Mouse (Mus musculus) heart, embryonic 10.5 days (tissue): ENCODE results near the gene Polr3g. TPM values are rescaled to one million over a fixed set of nuclear protein-coding genes. Genes with fewer than 3 reads are reported as not detected.
"Not testable (repeated sequence)": the region's sequence is repeated elsewhere in the genome, so short reads cannot be mapped to it uniquely, and the experiment has no call there.

Experiments
- DNase-seq: peaks from one replicate; pipeline ENCODE4 v3.0.0-alpha.2; 2017; ENCODE audit warnings: low spot score
- H3K27ac ChIP-seq: fragments of 300-500 bp; sonication (generic); 2 replicates; pipeline ENCODE4 v1.5.1; 2016; ENCODE audit warnings: mild to moderate bottlenecking
- H3K27me3 ChIP-seq: fragments of 300-500 bp; sonication (generic); 2 replicates; pipeline ENCODE4 v1.6.1; 2016; ENCODE audit warnings: mild to moderate bottlenecking; ENCODE audit not compliant: poor library complexity, insufficient read depth, severe bottlenecking
- H3K36me3 ChIP-seq: fragments of 300-500 bp; sonication (generic); 2 replicates; pipeline ENCODE4 v1.6.1; 2016; ENCODE audit warnings: mild to moderate bottlenecking, moderate library complexity
- H3K4me1 ChIP-seq: fragments of 300-500 bp; sonication (generic); 2 replicates; pipeline ENCODE4 v1.6.1; 2016; ENCODE audit warnings: mild to moderate bottlenecking
- H3K4me3 ChIP-seq: fragments of 300-500 bp; sonication (generic); 2 replicates; pipeline ENCODE4 v1.5.1; 2016; ENCODE audit warnings: mild to moderate bottlenecking, moderate library complexity
- H3K9me3 ChIP-seq: fragments of 300-500 bp; sonication (generic); 2 replicates; pipeline ENCODE4 v1.6.1; 2016; ENCODE audit warnings: mild to moderate bottlenecking, moderate library complexity
- WGBS: fragments of 180-500 bp; shearing (Covaris S2); methylation state at CpG from one replicate; pipeline ENCODE4 v1.1.7; 2016; 5-methylcytosine and 5-hydroxymethylcytosine counted together
- polyA plus RNA-seq: library from polyadenylated mRNA; unstranded; fragments of >200 nt; fragmentation: Nextera tagmentation; extraction: Ambion mirVana; gene quantifications from 2 replicates; pipeline ENCODE4 v1.2.1, GENCODE M21; 2016

The Polr3g gene
- polyA plus RNA-seq: 32.1 and 32.6 TPM in 2 replicates

DNA sequence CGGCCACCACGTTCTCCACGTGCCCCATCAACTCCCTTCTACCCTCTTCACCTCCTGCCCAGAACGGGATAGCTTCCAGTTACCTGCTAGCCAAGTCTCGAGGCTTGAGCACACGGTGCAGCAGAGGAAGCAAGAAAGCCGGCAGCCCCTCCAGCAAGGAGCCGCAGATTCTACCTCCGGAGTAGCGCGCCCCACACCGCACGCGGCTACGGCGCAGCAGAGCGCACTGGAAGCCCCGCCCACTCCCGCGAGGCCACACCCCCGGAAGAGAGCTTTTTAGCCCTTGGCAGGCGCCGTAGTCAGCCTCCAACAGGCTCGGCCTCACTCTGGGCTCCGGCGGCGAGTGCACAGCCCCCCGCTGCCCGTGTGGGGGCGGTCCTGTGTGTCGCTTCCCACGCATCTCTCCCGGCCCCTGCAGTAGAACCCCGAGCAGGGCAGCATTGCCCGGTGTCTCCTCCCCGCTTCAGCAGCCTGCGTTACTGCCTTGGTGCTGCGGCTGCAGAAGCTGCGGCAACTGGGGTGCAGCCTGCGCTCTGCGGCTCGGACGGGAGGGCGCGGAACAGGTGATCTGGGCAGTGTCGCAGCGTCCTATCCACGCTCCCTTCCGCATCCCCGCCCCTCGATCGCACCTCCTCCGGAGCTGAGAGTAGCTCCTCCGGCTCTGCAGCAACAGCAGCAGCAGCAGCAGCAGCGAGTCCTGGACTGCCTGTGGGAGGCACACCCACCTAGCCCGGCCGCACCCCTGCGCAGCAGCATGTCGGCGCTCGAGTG lies at the start of gene Polr3g, which contains the start of gene Mblac2:
Polr3g (minus strand) TSS at position 239 of the 771 bp plus-strand sequence.
Mblac2 (plus strand) TSS at position 567 of the 771 bp plus-strand sequence.
- Histone ChIP-seq H3K4me1 (peaks cover 30% of the 10 kb centered on the region; the same call in 1 of the 2 replicates), H3K4me3 (peak within 1 kb of the TSS; percentile 84), H3K27me3 (no peaks in the 10 kb centered on the region), H3K27ac (peak within 1 kb of the TSS; percentile 90), H3K9me3 (no peaks in the 10 kb centered on the region), H3K36me3 (no peaks in the 10 kb centered on the region)
- under 1% methylated on average over 61 of the region's 61 CpGs for whole genome bisulfite sequencing
- DNase-seq: peak; percentile 96

- Histone ChIP-seq H3K4me3 (no peak overlapping the region), H3K9me3 (no peaks in the 10 kb centered on the region), H3K4me1 (peaks cover 11% of the 10 kb centered on the region), H3K36me3 (no peaks in the 10 kb centered on the region), H3K27ac (no peak overlapping the region), H3K27me3 (no peaks in the 10 kb centered on the region)
- DNase-seq: no peak
- WGBS: 23% methylated on average over 3 of the region's 3 CpGs
Observed at GRCm38 (mm10) chr13:81760379-81760778, 49.6 kb upstream of the Polr3g start.

DNA sequence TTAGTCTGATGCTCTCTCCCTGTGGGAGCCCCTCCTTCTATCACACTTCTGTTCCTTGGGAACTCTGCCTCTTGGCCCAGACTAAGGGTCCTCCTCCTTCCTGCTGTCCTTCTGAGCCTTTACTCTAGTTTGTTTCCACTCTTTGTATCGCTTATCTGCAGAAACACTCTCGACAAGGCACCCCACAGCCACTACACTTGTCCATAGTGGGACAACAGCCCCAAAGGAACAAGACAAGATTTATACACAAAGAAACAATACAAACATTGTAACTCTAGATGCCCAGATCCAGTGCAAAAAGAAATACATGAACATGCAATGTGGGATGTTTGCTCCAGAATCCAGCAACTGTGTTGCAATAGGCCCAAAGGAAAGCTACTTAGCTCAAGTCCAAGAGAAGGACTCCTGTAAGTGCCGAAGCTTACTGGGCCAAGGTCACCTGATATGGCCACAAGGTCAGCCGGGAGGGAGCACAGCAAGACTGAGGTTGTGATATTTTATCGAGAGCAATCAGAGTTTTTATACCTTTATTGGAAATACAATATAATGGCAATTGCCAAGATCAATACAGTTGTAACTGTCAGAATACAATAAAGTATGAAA lies 46.3 kb upstream of the Polr3g start:
- peaks cover 5% of the 10 kb centered on the region; the same call in 1 of the 2 replicates for H3K4me1 ChIP-seq
- no peaks in the 10 kb centered on the region for H3K9me3 ChIP-seq
- H3K27me3 ChIP-seq: no peaks in the 10 kb centered on the region
- H3K27ac ChIP-seq: no peak overlapping the region
- no peak overlapping the region for H3K4me3 ChIP-seq
- H3K36me3 ChIP-seq: no peaks in the 10 kb centered on the region
- WGBS: 66% methylated on average over 5 of the region's 5 CpGs
- no peak for DNase-seq

DNA sequence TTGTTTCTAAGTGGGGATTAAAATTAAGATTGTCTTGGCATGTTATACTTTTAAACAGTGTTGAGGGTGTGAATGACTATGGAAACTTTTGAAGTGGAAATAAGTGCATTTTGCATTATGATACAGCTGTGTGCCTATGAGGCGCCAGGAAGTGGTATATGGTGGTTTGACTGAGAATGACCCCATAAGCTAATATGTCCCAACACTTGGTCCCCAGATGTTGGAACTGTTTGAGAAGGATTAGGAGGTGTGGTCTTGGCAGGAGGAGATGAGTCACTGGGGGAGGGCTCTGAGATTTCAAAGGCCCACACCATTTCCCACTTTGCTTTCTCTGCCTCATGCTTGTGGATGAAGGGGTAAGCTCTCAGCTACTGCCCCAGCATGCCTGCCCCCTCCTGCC lies 44.5 kb upstream of the Polr3g start:
- DNase-seq: no peak
- H3K9me3 ChIP-seq: no peaks in the 10 kb centered on the region
- no peak overlapping the region for H3K27ac ChIP-seq
- H3K27me3 ChIP-seq: no peaks in the 10 kb centered on the region
- WGBS: 90% methylated on average over 1 of the region's 1 CpGs
- no peak overlapping the region for H3K4me3 ChIP-seq
- no peaks in the 10 kb centered on the region for H3K36me3 ChIP-seq
- H3K4me1 ChIP-seq: peaks cover 5% of the 10 kb centered on the region; the same call in 1 of the 2 replicates

GRCm38 (mm10) chr13:81754878-81755277 lies 44.1 kb upstream of the Polr3g start:
- Histone ChIP-seq H3K4me1 (peaks cover 5% of the 10 kb centered on the region; the same call in 1 of the 2 replicates), H3K27ac (no peak overlapping the region), H3K36me3 (no peaks in the 10 kb centered on the region), H3K9me3 (no peaks in the 10 kb centered on the region), H3K4me3 (no peak overlapping the region), H3K27me3 (no peaks in the 10 kb centered on the region)
- DNase-seq: no peak

DNA sequence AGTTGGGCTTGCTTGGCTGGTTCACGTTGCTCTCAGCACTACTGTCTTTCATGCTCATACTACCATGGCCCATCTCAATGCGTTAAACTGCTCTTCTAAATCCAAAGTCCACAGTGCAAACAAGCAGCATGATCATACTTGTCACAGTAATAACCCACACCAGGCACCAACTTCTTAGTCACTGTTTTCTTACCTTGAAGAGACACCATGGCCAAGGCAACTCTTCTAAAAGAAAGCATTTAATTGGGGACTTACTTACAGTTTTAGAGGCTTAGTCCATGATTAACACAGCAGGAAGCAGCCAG lies 33.2 kb upstream of the Polr3g start:
- H3K4me3 ChIP-seq: no peak overlapping the region
- WGBS: 42% methylated on average over 2 of the region's 2 CpGs
- H3K4me1 ChIP-seq: peaks cover 8% of the 10 kb centered on the region; the same call in 1 of the 2 replicates
- H3K27ac ChIP-seq: no peak overlapping the region
- no peak for DNase-seq
- H3K36me3 ChIP-seq: no peaks in the 10 kb centered on the region
- no peaks in the 10 kb centered on the region for H3K27me3 ChIP-seq
- H3K9me3 ChIP-seq: no peaks in the 10 kb centered on the region

GRCm38 (mm10) chr13:81743391-81744091 lies 32.7 kb upstream of the Polr3g start:
- Histone ChIP-seq H3K9me3 (no peaks in the 10 kb centered on the region), H3K4me1 (peaks cover 8% of the 10 kb centered on the region; the same call in 1 of the 2 replicates), H3K36me3 (no peaks in the 10 kb centered on the region), H3K27ac (no peak overlapping the region), H3K4me3 (no peak overlapping the region), H3K27me3 (no peaks in the 10 kb centered on the region)
- WGBS: 33% methylated on average over 10 of the region's 10 CpGs
- no peak for DNase-seq

DNA sequence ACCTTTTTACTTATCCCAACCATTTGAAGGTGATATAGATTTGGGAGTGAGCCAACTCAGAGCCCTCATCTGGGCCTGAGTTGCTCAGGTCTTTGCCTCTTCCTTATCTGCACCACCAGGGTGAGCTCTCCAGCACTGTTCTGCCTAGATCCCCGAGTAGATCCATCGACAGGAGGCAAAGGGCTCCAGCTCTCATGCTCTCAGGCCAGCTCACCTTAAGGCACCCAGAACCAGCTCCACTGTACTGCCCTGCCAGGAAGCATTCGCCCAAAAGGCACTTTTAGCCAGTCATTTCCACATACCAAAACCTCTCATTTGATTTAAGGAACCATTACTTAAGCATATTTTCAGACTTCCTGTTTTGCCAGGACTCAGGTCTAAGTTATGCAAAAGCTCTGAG lies 30.1 kb upstream of the Polr3g start:
- Histone ChIP-seq H3K27ac (no peak overlapping the region), H3K36me3 (no peaks in the 10 kb centered on the region), H3K4me3 (no peak overlapping the region), H3K27me3 (no peaks in the 10 kb centered on the region), H3K4me1 (peaks cover 8% of the 10 kb centered on the region; the same call in 1 of the 2 replicates), H3K9me3 (no peaks in the 10 kb centered on the region)
- no peak for DNase-seq
- 46% methylated on average over 3 of the region's 3 CpGs for WGBS

- H3K9me3 ChIP-seq: no peaks in the 10 kb centered on the region
- no peaks in the 10 kb centered on the region for H3K27me3 ChIP-seq
- DNase-seq: no peak
- no peak overlapping the region for H3K27ac ChIP-seq
- H3K4me1 ChIP-seq: no peaks in the 10 kb centered on the region
- WGBS: 82% methylated on average over 5 of the region's 5 CpGs
- no peak overlapping the region for H3K4me3 ChIP-seq
- no peaks in the 10 kb centered on the region for H3K36me3 ChIP-seq
Observed at GRCm38 (mm10) chr13:81736606-81737005, 25.8 kb upstream of the Polr3g start.

DNA sequence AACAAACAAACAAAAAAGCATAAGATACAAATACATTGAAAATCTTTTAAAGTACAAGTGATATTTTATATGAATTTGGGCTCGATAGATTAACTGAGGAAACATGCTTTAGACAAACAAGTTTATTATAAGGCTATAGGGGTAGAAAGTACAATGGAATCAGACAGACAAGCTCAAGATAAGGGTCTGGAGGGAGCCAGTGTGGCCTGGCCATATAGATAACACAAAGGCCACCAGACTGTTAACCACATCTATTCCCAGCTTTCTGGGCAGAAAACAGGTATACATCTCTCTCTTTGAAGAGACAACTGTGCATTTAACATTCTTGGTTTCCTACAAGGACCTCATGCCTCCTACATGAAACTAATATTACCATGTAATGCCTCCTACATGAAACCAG lies 19.5 kb upstream of the Polr3g start:
- no peaks in the 10 kb centered on the region for H3K9me3 ChIP-seq
- H3K27me3 ChIP-seq: no peaks in the 10 kb centered on the region

GRCm38 (mm10) chr13:81729102-81729501 lies 18.3 kb upstream of the Polr3g start:
- H3K36me3 ChIP-seq: no peaks in the 10 kb centered on the region
- no peak overlapping the region for H3K27ac ChIP-seq
- no peak overlapping the region for H3K4me3 ChIP-seq
- H3K27me3 ChIP-seq: no peaks in the 10 kb centered on the region
- H3K4me1 ChIP-seq: 0 out of 2 replicates have a peak, but pooled peaks cover 7% of the 10 kb centered on the region
- WGBS: 67% methylated on average over 4 of the region's 4 CpGs
- DNase-seq: no peak
- H3K9me3 ChIP-seq: no peaks in the 10 kb centered on the region

More for the DNA sequence above, 19.5 kb upstream of the Polr3g start:
- Histone ChIP-seq H3K4me3 (no peak overlapping the region), H3K36me3 (no peaks in the 10 kb centered on the region), H3K27ac (no peak overlapping the region), H3K4me1 (0 out of 2 replicates have a peak, but pooled peaks cover 7% of the 10 kb centered on the region)
- no peak for DNase-seq
- 79% methylated on average over 1 of the region's 1 CpGs for WGBS

GRCm38 (mm10) chr13:81728141-81728540 lies 17.3 kb upstream of the Polr3g start:
- H3K27me3 ChIP-seq, H3K9me3 ChIP-seq, H3K27ac ChIP-seq, H3K4me1 ChIP-seq, DNase-seq, H3K4me3 ChIP-seq, H3K36me3 ChIP-seq: not testable (repeated sequence)
- 51% methylated on average over 12 of the region's 12 CpGs for WGBS

DNA sequence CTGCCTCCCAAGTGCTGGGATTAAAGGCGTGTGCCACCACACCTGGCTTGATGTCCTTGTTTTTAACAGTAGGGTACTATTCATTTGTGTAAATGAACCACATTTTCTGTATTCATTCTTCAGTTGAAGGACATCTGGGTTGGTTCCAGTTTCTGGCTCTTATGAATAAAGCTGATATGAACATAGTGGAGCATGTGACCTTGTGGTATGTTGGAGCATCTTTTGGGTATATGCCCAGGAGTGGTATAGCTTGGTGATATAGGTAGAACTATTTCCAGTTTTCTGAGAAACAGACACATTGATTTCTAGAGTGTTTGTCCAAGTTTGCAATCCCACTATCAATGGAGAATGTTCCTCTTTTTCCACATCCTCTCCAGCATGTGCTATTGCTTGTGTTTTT lies 3.1 kb upstream of the Polr3g start:
- Histone ChIP-seq H3K27ac (no peak overlapping the region), H3K27me3 (no peaks in the 10 kb centered on the region), H3K9me3 (no peaks in the 10 kb centered on the region), H3K4me1 (peaks cover 24% of the 10 kb centered on the region; the same call in 1 of the 2 replicates), H3K4me3 (no peak overlapping the region), H3K36me3 (no peaks in the 10 kb centered on the region)
- no peak for DNase-seq
- WGBS: 90% methylated on average over 1 of the region's 1 CpGs
